Mouse (Mus musculus) heart, embryonic 14.5 days (tissue): ENCODE measurements around the gene Gm15093. TPM values are rescaled to one million over a fixed set of nuclear protein-coding genes. Genes with fewer than 3 reads are reported as not detected.
"Not testable (repeated sequence)": the region's sequence is repeated elsewhere in the genome, so short reads cannot be mapped to it uniquely, and the experiment has no call there.

Experiments
- ATAC-seq: fragments of 200-750 bp; cut with Nextera tagmentation; 2 replicates; pipeline ENCODE4 v1.8.0; 2017; ENCODE audit warnings: low read depth, moderate TSS enrichment; ENCODE audit not compliant: insufficient number of reproducible peaks, insufficient read depth, low FRiP score
- H3K27ac ChIP-seq, 2 experiments: fragments of 200-500 bp in 1 of 2; fragments of 300-500 bp in 1 of 2; sonication (generic) in 1 of 2; replicated peaks in 1 of 2; 2 replicates each; pipeline ENCODE4 v1.5.1; 2012 to 2014; ENCODE audit warnings: low read depth in 2 of 2, low read length in 2 of 2, control low read depth in 1 of 2, mild to moderate bottlenecking in 1 of 2, mixed read lengths in 1 of 2; ENCODE audit not compliant: control insufficient read depth in 1 of 2, insufficient read depth in 1 of 2
- H3K27me3 ChIP-seq: fragments of 300-500 bp; sonication (generic); 2 replicates; pipeline ENCODE4 v1.6.1; 2014; ENCODE audit warnings: mild to moderate bottlenecking, low read length, control low read depth; ENCODE audit not compliant: control insufficient read depth, insufficient read depth
- H3K36me3 ChIP-seq: fragments of 300-500 bp; sonication (generic); 2 replicates; pipeline ENCODE4 v1.6.1; 2014; ENCODE audit warnings: mild to moderate bottlenecking, control low read depth, low read length, mixed read lengths; ENCODE audit not compliant: control insufficient read depth, insufficient read depth
- H3K4me1 ChIP-seq, 2 experiments: fragments of 200-500 bp in 1 of 2; fragments of 300-500 bp in 1 of 2; sonication (generic) in 1 of 2; 2 replicates each; pipeline ENCODE4 v1.6.1; 2012 to 2014; ENCODE audit warnings: low read length in 2 of 2, control low read depth in 1 of 2, mixed read lengths in 1 of 2; ENCODE audit not compliant: control insufficient read depth in 2 of 2, insufficient read depth in 2 of 2
- H3K4me2 ChIP-seq: fragments of 300-500 bp; sonication (generic); 2 replicates; pipeline ENCODE4 v1.6.1; 2014; ENCODE audit warnings: mild to moderate bottlenecking, low read length
- H3K4me3 ChIP-seq, 2 experiments: fragments of 200-500 bp in 1 of 2; fragments of 300-500 bp in 1 of 2; sonication (generic) in 1 of 2; 2 replicates each; pipeline ENCODE4 v1.5.1; 2012 to 2014; ENCODE audit warnings: low read length in 2 of 2, mild to moderate bottlenecking in 2 of 2, control low read depth in 1 of 2, low read depth in 1 of 2, moderate library complexity in 1 of 2; ENCODE audit not compliant: control insufficient read depth in 1 of 2, insufficient read depth in 1 of 2
- H3K9ac ChIP-seq: fragments of 300-500 bp; sonication (generic); 2 replicates; pipeline ENCODE4 v1.6.1; 2014; ENCODE audit warnings: mild to moderate bottlenecking, low read length
- H3K9me3 ChIP-seq: fragments of 300-500 bp; sonication (generic); 2 replicates; pipeline ENCODE4 v1.6.1; 2016; ENCODE audit warnings: low read length, control low read depth; ENCODE audit not compliant: control insufficient read depth
- WGBS: fragments of 180-500 bp; shearing (Covaris S2); extraction: QIAGEN DNeasy Blood & Tissue Kit; methylation state at CpG from one replicate; pipeline ENCODE4 v1.1.7; 2014; 5-methylcytosine and 5-hydroxymethylcytosine counted together
- polyA plus RNA-seq: library from polyadenylated mRNA; unstranded; fragments of >200 nt; fragmentation: Nextera tagmentation; extraction: Ambion mirVana; gene quantifications from 2 replicates; pipeline ENCODE4 v1.2.1, GENCODE M21; 2014

The Gm15093 gene
- polyA plus RNA-seq = not detected in 2 replicates

DNA sequence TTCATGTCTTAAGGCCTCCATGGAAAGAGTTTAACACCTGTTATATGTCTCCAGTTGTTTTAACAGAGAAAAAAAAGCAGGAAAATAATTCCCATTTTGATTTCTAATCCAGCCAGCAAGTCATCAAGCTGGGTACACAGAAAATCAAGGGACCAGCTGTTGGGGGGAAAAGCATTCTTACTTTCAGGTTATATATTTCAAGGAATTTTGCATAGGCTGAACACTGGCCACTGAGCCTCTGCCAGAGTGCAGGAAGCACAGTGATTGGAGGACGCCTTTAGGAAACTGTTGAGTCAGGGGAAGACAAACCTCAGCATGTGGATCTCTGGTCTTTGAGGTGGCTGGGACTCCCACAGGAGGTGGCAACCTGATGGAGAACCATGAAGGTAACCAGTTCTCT, at the start of gene Gm15093:
Gm15093 (plus strand) TSS at position 301 of the 400 bp plus-strand sequence.
- not testable (repeated sequence) for H3K4me2 ChIP-seq, H3K27me3 ChIP-seq, ATAC-seq, H3K36me3 ChIP-seq, H3K27ac ChIP-seq, H3K9ac ChIP-seq, H3K4me3 ChIP-seq, H3K4me1 ChIP-seq, H3K9me3 ChIP-seq
- WGBS = no CpG with 5 or more reads among the region's 1 CpGs

Other genes starting within 250 kb of the Gm15093 start
- gene Ott, start 198.1 kb upstream of the Gm15093 start, polyA plus RNA-seq = not detected in 2 replicates
- gene Gm15085, start 175.2 kb downstream of the Gm15093 start, polyA plus RNA-seq = not detected in 2 replicates